Mouse (Mus musculus) intestine, postnatal 0 days (tissue): ENCODE results near the gene Fmo6. TPM values are rescaled to one million over a fixed set of nuclear protein-coding genes. Genes with fewer than 3 reads are reported as not detected.

Experiments used
- ATAC-seq: fragments of 200-750 bp; cut with Nextera tagmentation; 2 replicates; pipeline ENCODE4 v1.8.0; 2017; ENCODE audit warnings: mild to moderate bottlenecking, moderate TSS enrichment, moderate library complexity
- H3K27ac ChIP-seq: fragments of 300-500 bp; sonication (generic); 2 replicates; pipeline ENCODE4 v1.5.1; 2014; ENCODE audit warnings: mild to moderate bottlenecking, low read depth, low read length, moderate library complexity
- H3K27me3 ChIP-seq: fragments of 300-500 bp; sonication (generic); replicated peaks from 2 replicates; pipeline ENCODE4 v1.6.1; 2014; ENCODE audit warnings: low read length, mixed read lengths; ENCODE audit not compliant: control insufficient read depth, insufficient read depth
- H3K36me3 ChIP-seq: fragments of 300-500 bp; sonication (generic); 2 replicates; pipeline ENCODE4 v1.6.1; 2014; ENCODE audit warnings: mild to moderate bottlenecking, moderate library complexity; ENCODE audit not compliant: control insufficient read depth, insufficient read depth
- H3K4me1 ChIP-seq: fragments of 300-500 bp; sonication (generic); replicated peaks from 2 replicates; pipeline ENCODE4 v1.6.1; 2014; ENCODE audit warnings: antibody characterized with exemption, low read length, mixed read lengths; ENCODE audit not compliant: control insufficient read depth, insufficient read depth
- H3K4me2 ChIP-seq: fragments of 300-500 bp; sonication (generic); replicated peaks from 2 replicates; pipeline ENCODE4 v1.6.1; 2014; ENCODE audit warnings: low read depth, mild to moderate bottlenecking, moderate library complexity
- H3K4me3 ChIP-seq: fragments of 300-500 bp; sonication (generic); 2 replicates; pipeline ENCODE4 v1.5.1; 2014; ENCODE audit warnings: low read depth, low read length
- H3K9ac ChIP-seq: fragments of 300-500 bp; sonication (generic); 2 replicates; pipeline ENCODE4 v1.6.1; 2014; ENCODE audit warnings: mild to moderate bottlenecking, low read depth, low read length
- H3K9me3 ChIP-seq: fragments of 300-500 bp; sonication (generic); 2 replicates; pipeline ENCODE4 v1.6.1; 2016; ENCODE audit warnings: mixed run types; ENCODE audit not compliant: control insufficient read depth
- CTCF ChIP-seq: sonication (generic); IDR thresholded peaks from 2 replicates; pipeline ENCODE4 v1.5.1; 2016; ENCODE audit warnings: low read depth, mild to moderate bottlenecking, control low read depth, antibody characterized with exemption, moderate library complexity
- WGBS: fragments of 180-500 bp; shearing (Covaris S2); extraction: QIAGEN DNeasy Blood & Tissue Kit; methylation state at CpG from one replicate; pipeline ENCODE4 v1.1.7; 2014; 5-methylcytosine and 5-hydroxymethylcytosine counted together
- polyA plus RNA-seq: library from polyadenylated mRNA; unstranded; fragments of >200 nt; fragmentation: Nextera tagmentation; extraction: Ambion mirVana; gene quantifications from 2 replicates; pipeline ENCODE4 v1.2.1, GENCODE M21; 2015

Fmo6 gene
- polyA plus RNA-seq, 1 experiment from 2014 or later, result not detected

DNA sequence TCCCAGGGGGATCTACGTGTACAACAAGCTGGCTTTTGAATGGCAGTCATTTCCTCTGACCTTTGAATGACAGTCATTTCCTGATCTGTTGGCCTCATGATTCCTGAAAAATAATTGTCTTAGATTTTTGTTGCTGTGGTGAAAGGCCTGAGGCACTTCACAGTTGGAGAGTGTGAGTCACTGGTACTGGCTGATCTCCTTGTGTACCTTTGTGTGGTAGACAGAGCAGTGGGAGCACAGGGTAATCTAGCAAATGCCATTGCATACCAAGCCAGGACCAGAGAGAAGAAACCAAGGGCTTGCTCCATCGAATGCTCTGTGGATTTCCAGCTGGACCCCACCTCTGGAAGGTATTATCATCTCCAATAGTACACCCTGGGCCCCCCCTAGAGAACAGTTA is 15.8 kb upstream of the Fmo6 start:
- Histone ChIP-seq H3K4me3 (no peak overlapping the region), H3K4me1 (no peaks in the 10 kb centered on the region), H3K27ac (no peak overlapping the region), H3K27me3 (no peaks in the 10 kb centered on the region), H3K4me2 (no peak overlapping the region), H3K9me3 (no peaks in the 10 kb centered on the region), H3K9ac (no peak overlapping the region), H3K36me3 (no peaks in the 10 kb centered on the region)
- ATAC-seq, result peak; percentile 31; the same call in 1 of the 2 replicates
- no peak for TF ChIP-seq CTCF
- WGBS, result 34% methylated on average over 2 of the region's 2 CpGs

- Histone ChIP-seq H3K9ac (no peak overlapping the region), H3K27ac (no peak overlapping the region), H3K4me3 (no peak overlapping the region), H3K4me1 (no peaks in the 10 kb centered on the region), H3K9me3 (no peaks in the 10 kb centered on the region), H3K4me2 (no peak overlapping the region), H3K36me3 (no peaks in the 10 kb centered on the region), H3K27me3 (no peaks in the 10 kb centered on the region)
- 86% methylated on average over 1 of the region's 1 CpGs for WGBS
- TF ChIP-seq CTCF, result no peak
- ATAC-seq, result no peak
These were observed 12.4 kb upstream of the Fmo6 start for GRCm38 (mm10) chr1:162949763-162950162.

DNA sequence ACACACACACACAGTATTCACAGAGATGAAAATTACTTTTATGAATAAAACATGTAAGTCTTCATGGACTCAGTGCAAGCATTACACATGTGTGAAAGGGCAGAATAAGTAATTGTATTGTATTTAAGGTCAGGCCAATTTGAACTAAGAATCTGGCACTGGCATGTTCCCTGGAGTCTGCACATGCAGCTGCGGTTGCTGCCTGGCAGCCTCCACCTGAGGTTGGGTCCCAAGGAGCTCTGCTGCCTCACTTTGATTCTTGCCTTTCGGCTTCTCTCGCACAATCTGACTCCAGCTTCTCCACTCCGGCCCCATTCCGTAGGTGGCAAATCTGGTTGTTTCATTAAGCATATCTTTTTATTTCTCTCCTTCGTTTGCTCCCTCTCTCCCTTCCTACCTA is 10.6 kb upstream of the Fmo6 start:
- H3K9me3 ChIP-seq, result no peaks in the 10 kb centered on the region
- no peak overlapping the region for H3K27ac ChIP-seq
- no peaks in the 10 kb centered on the region for H3K27me3 ChIP-seq
- no peaks in the 10 kb centered on the region for H3K4me1 ChIP-seq
- no peak overlapping the region for H3K4me2 ChIP-seq
- WGBS, result 91% methylated on average over 6 of the region's 6 CpGs
- H3K4me3 ChIP-seq, result no peak overlapping the region
- ATAC-seq, result no peak
- no peak for TF ChIP-seq CTCF
- no peak overlapping the region for H3K9ac ChIP-seq
- no peaks in the 10 kb centered on the region for H3K36me3 ChIP-seq

DNA sequence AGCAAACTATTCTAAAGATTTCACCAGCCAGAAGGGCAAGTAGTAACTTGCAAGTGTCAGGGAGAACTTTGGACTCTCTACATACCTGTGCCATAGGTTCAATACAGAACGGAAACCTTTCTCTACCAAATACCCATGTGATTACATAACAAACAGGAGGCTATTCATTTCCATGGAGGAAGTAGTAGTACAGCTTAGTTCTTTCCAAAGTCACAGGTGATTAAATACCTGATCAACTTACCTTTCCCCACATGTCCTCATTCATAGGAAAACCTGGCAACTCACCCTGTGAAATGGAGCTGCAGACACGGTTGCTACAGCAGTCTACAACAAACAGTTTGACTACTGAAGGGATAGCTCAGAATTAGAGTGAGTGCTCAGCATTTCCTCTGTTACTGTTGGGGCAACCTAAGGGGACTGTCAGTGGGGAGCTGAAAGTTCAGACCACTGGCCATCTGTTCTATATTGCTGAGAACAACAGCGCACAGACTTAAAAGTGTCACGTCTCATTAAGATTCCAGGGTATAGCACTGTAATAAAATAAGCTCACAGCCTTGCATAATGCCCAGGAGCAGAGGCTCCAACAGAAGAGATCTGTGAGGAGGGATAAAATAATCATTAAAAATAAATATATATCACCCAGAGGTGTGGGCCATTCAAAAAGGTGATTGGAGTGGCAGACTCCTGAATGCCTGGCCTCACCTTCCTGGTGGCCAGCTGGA is 9.7 kb upstream of the Fmo6 start:
- Histone ChIP-seq H3K4me2 (no peak overlapping the region), H3K9ac (no peak overlapping the region), H3K27ac (no peak overlapping the region), H3K27me3 (no peaks in the 10 kb centered on the region), H3K4me1 (no peaks in the 10 kb centered on the region), H3K9me3 (no peaks in the 10 kb centered on the region), H3K36me3 (no peaks in the 10 kb centered on the region), H3K4me3 (no peak overlapping the region)
- 65% methylated on average over 4 of the region's 4 CpGs for WGBS
- TF ChIP-seq CTCF, result no peak
- peak; percentile 69; the same call in 1 of the 2 replicates for ATAC-seq

DNA sequence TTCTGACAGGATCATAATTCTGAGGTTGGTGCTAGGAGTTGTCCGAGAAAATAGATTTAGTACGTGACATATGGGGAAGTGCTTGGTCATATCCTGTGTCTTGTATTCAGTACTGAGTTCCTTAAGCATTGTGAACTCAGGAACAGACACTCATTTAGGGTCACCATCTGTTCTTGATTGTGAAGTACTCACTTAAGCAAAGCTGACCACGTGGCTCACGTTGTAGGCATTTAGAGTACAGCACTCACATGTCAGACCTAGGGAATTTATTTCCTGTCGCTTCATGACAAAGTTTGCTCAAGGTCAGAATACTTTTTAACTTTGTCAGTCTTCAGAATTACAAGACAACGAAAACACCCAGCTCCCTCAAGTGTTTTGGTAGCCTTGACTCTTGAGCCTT is 6.4 kb upstream of the Fmo6 start:
- Histone ChIP-seq H3K27me3 (no peaks in the 10 kb centered on the region), H3K4me3 (no peak overlapping the region), H3K4me2 (no peak overlapping the region), H3K36me3 (no peaks in the 10 kb centered on the region), H3K9me3 (no peaks in the 10 kb centered on the region), H3K4me1 (no peaks in the 10 kb centered on the region), H3K27ac (no peak overlapping the region), H3K9ac (no peak overlapping the region)
- TF ChIP-seq CTCF, result no peak
- ATAC-seq, result no peak
- WGBS, result 61% methylated on average over 6 of the region's 6 CpGs

GRCm38 (mm10) chr1:162938696-162939351 is 1.5 kb upstream of the Fmo6 start:
- H3K4me1 ChIP-seq, result no peaks in the 10 kb centered on the region
- H3K36me3 ChIP-seq, result no peaks in the 10 kb centered on the region
- no peaks in the 10 kb centered on the region for H3K9me3 ChIP-seq
- WGBS, result 64% methylated on average over 4 of the region's 4 CpGs
- TF ChIP-seq CTCF, result no peak
- no peak overlapping the region for H3K9ac ChIP-seq
- H3K27me3 ChIP-seq, result no peaks in the 10 kb centered on the region
- ATAC-seq, result no peak
- H3K27ac ChIP-seq, result no peak overlapping the region
- H3K4me3 ChIP-seq, result no peak overlapping the region
- no peak overlapping the region for H3K4me2 ChIP-seq
